Mouse (Mus musculus) cerebellum, adult 2 months (tissue): ENCODE measurements at regions not wholly inside any gene's neighbourhood (a gene's known extent, or its start where the extent isn't known, plus 50 kb on each side); places are given as distances from the start of the nearest gene placed in this dataset.

Experiments used
- CTCF ChIP-seq: fragments of 200-500 bp; IDR thresholded peaks from 2 replicates; pipeline ENCODE4 v1.5.1; 2011; ENCODE audit warnings: low read depth, mild to moderate bottlenecking, control low read depth, low read length, moderate library complexity, borderline replicate concordance; ENCODE audit not compliant: insufficient read depth
- POLR2A ChIP-seq: fragments of 200-500 bp; IDR thresholded peaks from 2 replicates; pipeline ENCODE4 v1.6.1; 2011; ENCODE audit warnings: low read length, control low read depth, borderline replicate concordance; ENCODE audit not compliant: insufficient read depth

GRCm38 (mm10) chr16:5382228-5382884, 126.6 kb upstream of the Eef2kmt start:
- TF ChIP-seq CTCF (no peak), POLR2A (no peak)
